Mouse (Mus musculus) layer of hippocampus, postnatal 10 days (tissue): ENCODE data around the gene Sfn. TPM values are rescaled to one million over a fixed set of nuclear protein-coding genes. Genes with fewer than 3 reads are reported as not detected.
A peak's percentile ranks its signal among the peaks of the same experiment; 100 is the strongest.

Experiments used
- DNase-seq, 2 experiments: peaks; one replicate each; pipeline ENCODE4 v3.0.0; 2021; ENCODE audit warnings: low spot score in 2 of 2
- total RNA-seq, 2 experiments: library from RNA; stranded (reverse); gene quantifications; 2 replicates each; pipeline ENCODE4 v1.2.3; 2021

Gene Sfn
- total RNA-seq, 2 experiments from 2014 or later: 1.8 to 2.1 TPM

- DNase-seq: peak; percentile 70 to 81
These were observed 17.7 kb downstream of the Sfn start, which contains the start of gene Gpn2 for GRCm38 (mm10) chr4:133584059-133584951. Gpn2 (plus strand) TSS chr4:133584362.

- no peak for DNase-seq
These were observed 18.3 kb downstream of the Sfn start for GRCm38 (mm10) chr4:133583690-133584058.

- no peak for DNase-seq
These were observed 24.0 kb downstream of the Sfn start for GRCm38 (mm10) chr4:133577983-133578382.

- peak in 1 of 2 experiments; percentile 12 for DNase-seq
These were observed 27.1 kb downstream of the Sfn start for GRCm38 (mm10) chr4:133574843-133575202.

- peak; percentile 91 to 92 for DNase-seq
These were observed 27.7 kb downstream of the Sfn start, which contains the start of gene Gpatch3 for GRCm38 (mm10) chr4:133574070-133574842. Gpatch3 (plus strand) TSS chr4:133574745.

GRCm38 (mm10) chr4:133570066-133570466, 31.9 kb downstream of the Sfn start:
- DNase-seq: no peak

GRCm38 (mm10) chr4:133569291-133570065, 32.5 kb downstream of the Sfn start:
- no peak for DNase-seq

- no peak for DNase-seq
These were observed 34.7 kb downstream of the Sfn start for GRCm38 (mm10) chr4:133567251-133567650.

- DNase-seq: peak; percentile 17 to 26
These were observed 38.8 kb downstream of the Sfn start for GRCm38 (mm10) chr4:133563123-133563571.

GRCm38 (mm10) chr4:133561622-133562021, 40.3 kb downstream of the Sfn start:
- DNase-seq: no peak

- no peak for DNase-seq
These were observed 42.1 kb downstream of the Sfn start for GRCm38 (mm10) chr4:133559846-133560245.

- no peak for DNase-seq
These were observed 44.8 kb downstream of the Sfn start for GRCm38 (mm10) chr4:133557041-133557717.

GRCm38 (mm10) chr4:133553448-133554330, 48.3 kb downstream of the Sfn start:
- DNase-seq: no peak

GRCm38 (mm10) chr4:133552768-133553447, 49.1 kb downstream of the Sfn start, which contains the start of gene Nr0b2:
Nr0b2 (plus strand) TSS chr4:133553376.
- no peak for DNase-seq

- no peak for DNase-seq
These were observed 49.9 kb downstream of the Sfn start for GRCm38 (mm10) chr4:133552029-133552428.
